Mouse (Mus musculus): ENCODE measurements at regions not wholly inside any gene's neighbourhood (a gene's known extent, or its start where the extent isn't known, plus 50 kb on each side); places are given as distances from the start of the nearest gene placed in this dataset.

GRCm38 (mm10) chr6:134342796-134343605 is 53.1 kb upstream of the Bcl2l14 start:
- H3K9me3 ChIP-seq (ENCODE audit: low read length), result no peaks in the 10 kb centered on the region
- 89% methylated on average over 9 of the region's 9 CpGs for WGBS
- TF ChIP-seq CTCF (IDR thresholded peaks at IDR 0.05; ENCODE audit: low read depth), result no peak

GRCm38 (mm10) chr6:134343606-134343901 is 52.6 kb upstream of the Bcl2l14 start:
- no peaks in the 10 kb centered on the region for H3K27me3 ChIP-seq (ENCODE audit: insufficient read depth, low read length)
- H3K9me3 ChIP-seq (ENCODE audit: low read length), result no peaks in the 10 kb centered on the region
- no peak for TF ChIP-seq CTCF (IDR thresholded peaks at IDR 0.05; ENCODE audit: low read depth)
- H3K9ac ChIP-seq, result no peak overlapping the region
- H3K4me1 ChIP-seq (ENCODE audit: insufficient read depth), result no peaks in the 10 kb centered on the region
- 90% methylated on average over 4 of the region's 4 CpGs for WGBS
- H3K4me2 ChIP-seq (ENCODE audit: low read depth), result no peak overlapping the region
- H3K27ac ChIP-seq (ENCODE audit: low read depth, low read length), result no peak overlapping the region
- no peak overlapping the region for H3K4me3 ChIP-seq (ENCODE audit: low read depth, low read length)
- ATAC-seq, result no peak
- DNase-seq, result no peak
- H3K36me3 ChIP-seq (ENCODE audit: insufficient read depth), result no peaks in the 10 kb centered on the region

More at GRCm38 (mm10) chr6:134342796-134343605, 53.1 kb upstream of the Bcl2l14 start:
- Histone ChIP-seq H3K27me3 (ENCODE audit: insufficient read depth, low read length) (no peaks in the 10 kb centered on the region), H3K9ac (no peak overlapping the region), H3K4me3 (ENCODE audit: low read depth, low read length) (no peak overlapping the region), H3K36me3 (ENCODE audit: insufficient read depth) (no peaks in the 10 kb centered on the region), H3K4me1 (ENCODE audit: insufficient read depth) (no peaks in the 10 kb centered on the region), H3K4me2 (ENCODE audit: low read depth) (no peak overlapping the region), H3K27ac (ENCODE audit: low read depth, low read length) (no peak overlapping the region)
- no peak for DNase-seq
- ATAC-seq, result no peak
